Mouse (Mus musculus): ENCODE data around the gene Gm21748. TPM values are rescaled to one million over a fixed set of nuclear protein-coding genes. Genes with fewer than 3 reads are reported as not detected.
"Not testable (repeated sequence)": the region's sequence is repeated elsewhere in the genome, so short reads cannot be mapped to it uniquely, and the experiment has no call there.

Gm21748 gene
- polyA plus RNA-seq (2016; fragmentation: Nextera tagmentation; extraction: Ambion mirVana), result not detected in 2 replicates

GRCm38 (mm10) chrY:90839077-90839476 is at the start of gene Gm21748:
Gm21748 (minus strand) TSS chrY:90839177.
- DNase-seq (ENCODE audit: low spot score); H3K4me3 ChIP-seq; H3K36me3 ChIP-seq (replicated peaks); H3K27ac ChIP-seq (replicated peaks); H3K27me3 ChIP-seq (replicated peaks; ENCODE audit: low read depth, poor library complexity, severe bottlenecking); H3K4me1 ChIP-seq; H3K9me3 ChIP-seq: not testable (repeated sequence)
- WGBS, result no CpG with 5 or more reads among the region's 8 CpGs

Other genes starting within 250 kb of the Gm21748 start
- not detected in 2 replicates for gene Gm21860, start 84.4 kb downstream of the Gm21748 start, polyA plus RNA-seq (2016; fragmentation: Nextera tagmentation; extraction: Ambion mirVana)
- gene Gm47283, start 54.4 kb downstream of the Gm21748 start, polyA plus RNA-seq (2016; fragmentation: Nextera tagmentation; extraction: Ambion mirVana), result not detected in 2 replicates

Measured in embryonic facial prominence, embryonic 10.5 days (tissue).